ENCODE assay signal across 1 mouse cellular context in the genomic region with DNA sequence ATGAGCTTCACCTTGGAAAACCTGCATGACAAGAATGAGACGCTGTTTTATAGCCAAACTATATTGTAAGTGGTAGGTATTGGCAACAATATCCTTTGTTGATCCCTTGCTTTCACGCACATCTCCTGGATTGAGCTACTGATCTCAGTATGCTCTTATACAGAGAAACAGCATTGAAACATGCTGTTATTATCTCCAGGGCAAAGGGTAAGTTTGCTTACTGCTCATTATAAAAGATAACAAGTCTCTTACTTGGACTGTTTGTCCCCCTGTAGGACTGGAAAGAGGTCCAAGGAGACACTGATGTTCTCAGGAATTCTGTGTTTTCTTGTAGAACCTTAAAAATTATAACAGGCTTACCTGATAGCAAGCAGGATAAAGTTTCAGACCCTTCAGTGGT.
TF ChIP-seq lines count a peak whose summit lies in the region.

No protein-coding gene starts in this region.

TF ChIP-seq in myocyte, 11 proteins besides CTCF, POLR2A, EP300 and RAD21 (continued from another document):
- TF ChIP-seq TCF3 (IDR thresholded peaks at IDR 0.05; ENCODE audit: insufficient read length, low read depth) (no peak), POLR2AphosphoS2 (IDR thresholded peaks at IDR 0.05; ENCODE audit: insufficient read length, low read depth) (no peak), CEBPB (IDR thresholded peaks at IDR 0.05; ENCODE audit: insufficient read depth, poor library complexity, severe bottlenecking) (no peak)
TF ChIP-seq in myocyte: peak in this region for 0.
